In genomic region chr13:51808141-51808540, GRCm38 (mm10) we compare ENCODE assay signal across 8 mouse cellular contexts. TPM values are rescaled to one million over a fixed set of nuclear protein-coding genes. Genes with fewer than 3 reads are reported as not detected.
DNase-seq lines count a peak whose midpoint lies in the region; ATAC-seq and TF ChIP-seq lines count a peak whose summit lies in the region.
"Had no signal": no experiment of that assay in that cellular context is flagged by ENCODE, and none has a peak within 500 bp of the region (broad histone marks: within the 10 kb centered on the region; RNA-seq: fewer than 3 reads in every experiment).

No protein-coding gene starts in this region.

- peak; percentile 68 for DNase-seq in embryo, embryonic 10 days (ENCODE audit: low spot score)
- no peak for DNase-seq in forebrain, postnatal 0 days
- DNase-seq in retina, embryonic 14.5 days (ENCODE audit: low spot score): peak; percentile 43
- no peak for DNase-seq in thymus, postnatal 25 days
- no peak for DNase-seq in urinary bladder, adult 18-20 months (ENCODE audit: low spot score in 2 of 2)
- DNase-seq: liver, embryonic 13.5 days had no signal

- H3K4me1 ChIP-seq in kidney, embryonic 14.5 days (ENCODE audit: control insufficient read depth, insufficient read depth, low read length): no peaks in the 10 kb centered on the region
- peaks cover 3% of the 10 kb centered on the region; the same call in 1 of the 2 replicates for H3K4me1 ChIP-seq in kidney, embryonic 15.5 days
- peaks cover 10% of the 10 kb centered on the region for H3K4me1 ChIP-seq in forebrain, postnatal 0 days (ENCODE audit: insufficient read depth)
- H3K4me1 ChIP-seq: liver, embryonic 13.5 days had no signal

- H3K4me2 ChIP-seq in kidney, embryonic 14.5 days (replicated peaks; ENCODE audit: low read depth, low read length): no peak overlapping the region
- H3K4me2 ChIP-seq in kidney, embryonic 15.5 days: no peak overlapping the region
- no peak overlapping the region for H3K4me2 ChIP-seq in forebrain, postnatal 0 days (ENCODE audit: low read depth)
- H3K4me2 ChIP-seq: liver, embryonic 13.5 days had no signal

- H3K9ac ChIP-seq in kidney, embryonic 14.5 days (ENCODE audit: low read depth, low read length): no peak overlapping the region
- H3K9ac ChIP-seq in kidney, embryonic 15.5 days: no peak overlapping the region
- H3K9ac ChIP-seq in forebrain, postnatal 0 days: no peak overlapping the region
- H3K9ac ChIP-seq: liver, embryonic 13.5 days had no signal

- no peak for TF ChIP-seq CTCF in forebrain, postnatal 0 days (IDR thresholded peaks at IDR 0.05; ENCODE audit: low read depth)

- no peak overlapping the region for H3K4me3 ChIP-seq in kidney, embryonic 14.5 days (ENCODE audit: low read length)
- no peak overlapping the region for H3K4me3 ChIP-seq in kidney, embryonic 15.5 days (replicated peaks)
- H3K4me3 ChIP-seq in forebrain, postnatal 0 days (ENCODE audit: low read depth, low read length): no peak overlapping the region
- H3K4me3 ChIP-seq: liver, embryonic 13.5 days had no signal

- 32% methylated on average over 12 of the region's 12 CpGs for WGBS in kidney, embryonic 14.5 days
- WGBS in kidney, embryonic 15.5 days: 35% methylated on average over 12 of the region's 12 CpGs
- 28% methylated on average over 12 of the region's 12 CpGs for WGBS in forebrain, postnatal 0 days

- ATAC-seq in kidney, embryonic 14.5 days (ENCODE audit: low FRiP score, low TSS enrichment): peak; percentile 68; the same call in 1 of the 2 replicates
- no peak for ATAC-seq in kidney, embryonic 15.5 days (replicated peaks; ENCODE audit: low FRiP score)
- ATAC-seq in forebrain, postnatal 0 days: peak; percentile 44

- H3K27me3 ChIP-seq in kidney, embryonic 14.5 days (ENCODE audit: control insufficient read depth, insufficient read depth, low read length): no peaks in the 10 kb centered on the region
- peaks cover 3% of the 10 kb centered on the region for H3K27me3 ChIP-seq in kidney, embryonic 15.5 days
- H3K27me3 ChIP-seq in forebrain, postnatal 0 days (ENCODE audit: insufficient read depth, low read length): no peaks in the 10 kb centered on the region
- H3K27me3 ChIP-seq: liver, embryonic 13.5 days had no signal

- no peaks in the 10 kb centered on the region for H3K36me3 ChIP-seq in kidney, embryonic 14.5 days (ENCODE audit: control insufficient read depth, insufficient read depth, low read length)
- no peaks in the 10 kb centered on the region for H3K36me3 ChIP-seq in kidney, embryonic 15.5 days
- no peaks in the 10 kb centered on the region for H3K36me3 ChIP-seq in forebrain, postnatal 0 days (ENCODE audit: insufficient read depth)
- H3K36me3 ChIP-seq: liver, embryonic 13.5 days had no signal

- no peak overlapping the region for H3K27ac ChIP-seq in kidney, embryonic 14.5 days (ENCODE audit: low read depth, low read length)
- no peak overlapping the region for H3K27ac ChIP-seq in kidney, embryonic 15.5 days
- no peak overlapping the region for H3K27ac ChIP-seq in forebrain, postnatal 0 days (ENCODE audit: low read depth, low read length)
- H3K27ac ChIP-seq: liver, embryonic 13.5 days had no signal

- no peaks in the 10 kb centered on the region for H3K9me3 ChIP-seq in kidney, embryonic 14.5 days (ENCODE audit: control insufficient read depth, low read length)
- H3K9me3 ChIP-seq in kidney, embryonic 15.5 days (replicated peaks): no peaks in the 10 kb centered on the region
- no peaks in the 10 kb centered on the region for H3K9me3 ChIP-seq in forebrain, postnatal 0 days (ENCODE audit: low read length)
- H3K9me3 ChIP-seq: liver, embryonic 13.5 days had no signal

RNA-seq across cellular contexts. Expression of gene Sema4d, which starts 14.6 kb away (rescaled TPM):
- polyA plus RNA-seq in kidney, embryonic 14.5 days (2014; fragmentation: Nextera tagmentation; extraction: Ambion mirVana): 11.3 and 20.2 TPM in 2 replicates
- polyA plus RNA-seq in kidney, embryonic 15.5 days (2015; fragmentation: Nextera tagmentation; extraction: Ambion mirVana): 19.6 and 20.3 TPM in 2 replicates
- 10.2 and 16.5 TPM in 2 replicates for total RNA-seq in forebrain, postnatal 0 days (2014; rRNA removed)
- polyA plus RNA-seq in forebrain, postnatal 0 days (2015; fragmentation: Nextera tagmentation; extraction: Ambion mirVana): 9.8 and 14.2 TPM in 2 replicates

RNA-seq across cellular contexts. Expression of gene Gadd45g, which starts 38.3 kb away (rescaled TPM):
- 26.6 and 29.0 TPM in 2 replicates for polyA plus RNA-seq in kidney, embryonic 14.5 days (2014; fragmentation: Nextera tagmentation; extraction: Ambion mirVana)
- polyA plus RNA-seq in kidney, embryonic 15.5 days (2015; fragmentation: Nextera tagmentation; extraction: Ambion mirVana): 40.2 and 42.8 TPM in 2 replicates
- 13.8 and 13.9 TPM in 2 replicates for total RNA-seq in forebrain, postnatal 0 days (2014; rRNA removed)
- 34.3 and 35.1 TPM in 2 replicates for polyA plus RNA-seq in forebrain, postnatal 0 days (2015; fragmentation: Nextera tagmentation; extraction: Ambion mirVana)

Comparison
In these comparisons a context has a peak if more than half of its experiments do, and no peak if none do; other contexts are left out.
1. DNase-seq: peak in embryo, embryonic 10 days (single experiment) and retina, embryonic 14.5 days (single experiment); none in forebrain, postnatal 0 days (single experiment), thymus, postnatal 25 days (single experiment) and urinary bladder, adult 18-20 months (0 of 2).